Mouse (Mus musculus) lung, embryonic 15.5 days (tissue): ENCODE measurements around the gene Mvd. TPM values are rescaled to one million over a fixed set of nuclear protein-coding genes. Genes with fewer than 3 reads are reported as not detected.

Source experiments
- microRNA-seq: library from miRNA; unstranded; fragments of <30 nt; microRNA quantifications from one replicate; pipeline ENCODE4, GENCODE M21; 2016
- polyA plus RNA-seq: library from polyadenylated mRNA; unstranded; fragments of >200 nt; fragmentation: Nextera tagmentation; extraction: Ambion mirVana; gene quantifications from 2 replicates; pipeline ENCODE4 v1.2.1, GENCODE M21; 2015

Gene Mvd
- polyA plus RNA-seq, 1 experiment from 2014 or later, result 24.3 TPM

Small RNA genes lying within 50 kb of the gene (microRNA-seq; reads per million reads assigned to microRNA genes)
- gene Gm24366, result not detected

Other genes starting within 250 kb of the Mvd start
- gene Zfpm1, start 161.3 kb downstream of the Mvd start, polyA plus RNA-seq, result 1.3 and 1.6 TPM in 2 replicates
- gene Trhr2, start 82.7 kb downstream of the Mvd start, polyA plus RNA-seq, result not detected in 2 replicates
- 53.3 and 55.1 TPM in 2 replicates for gene Zc3h18, start 66.8 kb downstream of the Mvd start, polyA plus RNA-seq
- gene Il17c, start 21.4 kb downstream of the Mvd start, polyA plus RNA-seq, result not detected in 2 replicates
- gene Cyba, start 10.5 kb downstream of the Mvd start, polyA plus RNA-seq, result 208 and 215 TPM in 2 replicates
- 1.1 and 1.2 TPM in 2 replicates for gene Snai3, start 17.3 kb upstream of the Mvd start, polyA plus RNA-seq
- 40.5 and 43.9 TPM in 2 replicates for gene Rnf166, start 32.6 kb upstream of the Mvd start, polyA plus RNA-seq
- gene Ctu2, start 32.7 kb upstream of the Mvd start, polyA plus RNA-seq, result 38.3 and 46.8 TPM in 2 replicates
- 18.7 and 23.4 TPM in 2 replicates for gene Piezo1, start 107.9 kb upstream of the Mvd start, polyA plus RNA-seq
- 42.7 and 44.9 TPM in 2 replicates for gene Cdt1, start 124.6 kb upstream of the Mvd start, polyA plus RNA-seq
- 314 and 327 TPM in 2 replicates for gene Aprt, start 133.5 kb upstream of the Mvd start, polyA plus RNA-seq
- gene Galns, start 168.0 kb upstream of the Mvd start, polyA plus RNA-seq, result 12.5 and 13.5 TPM in 2 replicates
- 49.5 and 53.0 TPM in 2 replicates for gene Trappc2l, start 168.2 kb upstream of the Mvd start, polyA plus RNA-seq
- not detected in 2 replicates for gene Pabpn1l, start 179.3 kb upstream of the Mvd start, polyA plus RNA-seq